Mouse (Mus musculus): ENCODE measurements at regions not wholly inside any gene's neighbourhood (a gene's known extent, or its start where the extent isn't known, plus 50 kb on each side); places are given as distances from the start of the nearest gene placed in this dataset.

GRCm38 (mm10) chr2:171790686-171791085 is 252.6 kb downstream of the Cbln4 start:
- WGBS: 79% methylated on average over 9 of the region's 9 CpGs
- no peak overlapping the region for H3K9ac ChIP-seq (replicated peaks)

GRCm38 (mm10) chr2:171766193-171766930 is 276.9 kb downstream of the Cbln4 start:
- H3K4me3 ChIP-seq (replicated peaks): no peak overlapping the region
- H3K36me3 ChIP-seq: no peaks in the 10 kb centered on the region
- H3K9ac ChIP-seq (replicated peaks): no peak overlapping the region
- ATAC-seq: no peak
- no peaks in the 10 kb centered on the region for H3K4me1 ChIP-seq (replicated peaks)
- H3K27me3 ChIP-seq: no peaks in the 10 kb centered on the region
- no peak overlapping the region for H3K27ac ChIP-seq
- WGBS: 87% methylated on average over 7 of the region's 7 CpGs
- H3K4me2 ChIP-seq (replicated peaks): no peak overlapping the region
- H3K9me3 ChIP-seq: no peaks in the 10 kb centered on the region

More at GRCm38 (mm10) chr2:171790686-171791085, 252.6 kb downstream of the Cbln4 start:
- no peak overlapping the region for H3K27ac ChIP-seq
- no peaks in the 10 kb centered on the region for H3K4me1 ChIP-seq (replicated peaks)
- H3K36me3 ChIP-seq: no peaks in the 10 kb centered on the region
- no peak overlapping the region for H3K4me2 ChIP-seq (replicated peaks)
- no peak for ATAC-seq
- no peaks in the 10 kb centered on the region for H3K9me3 ChIP-seq
- no peaks in the 10 kb centered on the region for H3K27me3 ChIP-seq
- H3K4me3 ChIP-seq (replicated peaks): no peak overlapping the region

GRCm38 (mm10) chr2:171765071-171765470 is 278.2 kb downstream of the Cbln4 start:
- no peak overlapping the region for H3K4me3 ChIP-seq (replicated peaks)
- no peak for ATAC-seq
- H3K9me3 ChIP-seq: no peaks in the 10 kb centered on the region
- 92% methylated on average over 4 of the region's 4 CpGs for WGBS
- H3K9ac ChIP-seq (replicated peaks): no peak overlapping the region
- no peak overlapping the region for H3K27ac ChIP-seq
- H3K27me3 ChIP-seq: no peaks in the 10 kb centered on the region
- no peaks in the 10 kb centered on the region for H3K4me1 ChIP-seq (replicated peaks)
- no peaks in the 10 kb centered on the region for H3K36me3 ChIP-seq
- no peak overlapping the region for H3K4me2 ChIP-seq (replicated peaks)

GRCm38 (mm10) chr2:171753502-171753901 is 289.8 kb downstream of the Cbln4 start:
- H3K27me3 ChIP-seq: no peaks in the 10 kb centered on the region
- no peak overlapping the region for H3K27ac ChIP-seq
- no peak overlapping the region for H3K4me3 ChIP-seq (replicated peaks)
- H3K9me3 ChIP-seq: no peaks in the 10 kb centered on the region
- no peak overlapping the region for H3K9ac ChIP-seq (replicated peaks)
- no peaks in the 10 kb centered on the region for H3K4me1 ChIP-seq (replicated peaks)
- H3K36me3 ChIP-seq: no peaks in the 10 kb centered on the region
- 69% methylated on average over 9 of the region's 9 CpGs for WGBS
- ATAC-seq: no peak
- no peak overlapping the region for H3K4me2 ChIP-seq (replicated peaks)

- Histone ChIP-seq H3K27me3 (no peaks in the 10 kb centered on the region), H3K4me2 (replicated peaks) (no peak overlapping the region), H3K9ac (replicated peaks) (no peak overlapping the region), H3K9me3 (no peaks in the 10 kb centered on the region; the same call in 1 of the 2 replicates), H3K4me3 (replicated peaks) (no peak overlapping the region), H3K4me1 (replicated peaks) (no peaks in the 10 kb centered on the region), H3K27ac (no peak overlapping the region), H3K36me3 (no peaks in the 10 kb centered on the region)
- no peak for ATAC-seq
- WGBS: 12% methylated on average over 1 of the region's 1 CpGs
Observed at GRCm38 (mm10) chr2:171747162-171747561, 296.1 kb downstream of the Cbln4 start.

GRCm38 (mm10) chr2:171743111-171743510 is 300.2 kb downstream of the Cbln4 start:
- H3K27ac ChIP-seq: no peak overlapping the region
- WGBS: 37% methylated on average over 2 of the region's 2 CpGs
- no peak for ATAC-seq

GRCm38 (mm10) chr2:171742706-171743105 is 300.6 kb downstream of the Cbln4 start:
- Histone ChIP-seq H3K4me1 (replicated peaks) (no peaks in the 10 kb centered on the region), H3K27ac (no peak overlapping the region), H3K9ac (replicated peaks) (no peak overlapping the region), H3K4me3 (replicated peaks) (no peak overlapping the region), H3K9me3 (no peaks in the 10 kb centered on the region; the same call in 1 of the 2 replicates), H3K27me3 (no peaks in the 10 kb centered on the region), H3K4me2 (replicated peaks) (no peak overlapping the region), H3K36me3 (no peaks in the 10 kb centered on the region)
- no peak for ATAC-seq
- 84% methylated on average over 11 of the region's 11 CpGs for WGBS

More at GRCm38 (mm10) chr2:171743111-171743510, 300.2 kb downstream of the Cbln4 start:
- no peaks in the 10 kb centered on the region for H3K4me1 ChIP-seq (replicated peaks)
- no peak overlapping the region for H3K9ac ChIP-seq (replicated peaks)
- no peaks in the 10 kb centered on the region; the same call in 1 of the 2 replicates for H3K9me3 ChIP-seq
- H3K36me3 ChIP-seq: no peaks in the 10 kb centered on the region
- H3K27me3 ChIP-seq: no peaks in the 10 kb centered on the region
- no peak overlapping the region for H3K4me2 ChIP-seq (replicated peaks)
- H3K4me3 ChIP-seq (replicated peaks): no peak overlapping the region

GRCm38 (mm10) chr2:171737761-171738160 is 305.5 kb downstream of the Cbln4 start:
- ATAC-seq: no peak
- no peak overlapping the region for H3K9ac ChIP-seq (replicated peaks)
- 94% methylated on average over 8 of the region's 8 CpGs for WGBS
- H3K27me3 ChIP-seq: no peaks in the 10 kb centered on the region
- no peaks in the 10 kb centered on the region for H3K4me1 ChIP-seq (replicated peaks)
- H3K4me3 ChIP-seq (replicated peaks): no peak overlapping the region
- H3K27ac ChIP-seq: no peak overlapping the region
- no peaks in the 10 kb centered on the region for H3K9me3 ChIP-seq
- H3K36me3 ChIP-seq: no peaks in the 10 kb centered on the region
- H3K4me2 ChIP-seq (replicated peaks): no peak overlapping the region

GRCm38 (mm10) chr2:171735061-171735490 is 308.2 kb downstream of the Cbln4 start:
- no peaks in the 10 kb centered on the region for H3K4me1 ChIP-seq (replicated peaks)
- no peak overlapping the region for H3K27ac ChIP-seq
- no peak overlapping the region for H3K4me3 ChIP-seq (replicated peaks)
- no peaks in the 10 kb centered on the region for H3K27me3 ChIP-seq
- no peak overlapping the region for H3K4me2 ChIP-seq (replicated peaks)
- WGBS: 88% methylated on average over 14 of the region's 14 CpGs
- H3K9ac ChIP-seq (replicated peaks): no peak overlapping the region
- no peaks in the 10 kb centered on the region for H3K36me3 ChIP-seq
- ATAC-seq: no peak
- no peaks in the 10 kb centered on the region for H3K9me3 ChIP-seq

- H3K27ac ChIP-seq: no peak overlapping the region
- H3K27me3 ChIP-seq: no peaks in the 10 kb centered on the region
- no peaks in the 10 kb centered on the region for H3K9me3 ChIP-seq
- no peak overlapping the region for H3K9ac ChIP-seq (replicated peaks)
- WGBS: 82% methylated on average over 4 of the region's 4 CpGs
- no peak overlapping the region for H3K4me3 ChIP-seq (replicated peaks)
- H3K4me1 ChIP-seq (replicated peaks): no peaks in the 10 kb centered on the region
- H3K36me3 ChIP-seq: no peaks in the 10 kb centered on the region
- ATAC-seq: no peak
- no peak overlapping the region for H3K4me2 ChIP-seq (replicated peaks)
Observed at GRCm38 (mm10) chr2:171734634-171734987, 308.7 kb downstream of the Cbln4 start.

GRCm38 (mm10) chr2:171733965-171734633 is 309.2 kb downstream of the Cbln4 start:
- H3K27ac ChIP-seq: no peak overlapping the region
- no peaks in the 10 kb centered on the region for H3K4me1 ChIP-seq (replicated peaks)
- H3K36me3 ChIP-seq: no peaks in the 10 kb centered on the region
- H3K27me3 ChIP-seq: no peaks in the 10 kb centered on the region
- no peak overlapping the region for H3K4me3 ChIP-seq (replicated peaks)
- H3K9ac ChIP-seq (replicated peaks): no peak overlapping the region
- no peak overlapping the region for H3K4me2 ChIP-seq (replicated peaks)
- 78% methylated on average over 14 of the region's 14 CpGs for WGBS
- ATAC-seq: no peak
- no peaks in the 10 kb centered on the region for H3K9me3 ChIP-seq

GRCm38 (mm10) chr2:171719269-171719668 is 324.0 kb downstream of the Cbln4 start:
- no peak overlapping the region for H3K9ac ChIP-seq (replicated peaks)
- H3K27me3 ChIP-seq: no peaks in the 10 kb centered on the region
- no peak for ATAC-seq
- H3K4me3 ChIP-seq (replicated peaks): no peak overlapping the region
- 85% methylated on average over 5 of the region's 5 CpGs for WGBS
- no peak overlapping the region for H3K4me2 ChIP-seq (replicated peaks)
- no peak overlapping the region for H3K27ac ChIP-seq
- H3K9me3 ChIP-seq: no peaks in the 10 kb centered on the region
- no peaks in the 10 kb centered on the region for H3K4me1 ChIP-seq (replicated peaks)
- no peaks in the 10 kb centered on the region for H3K36me3 ChIP-seq
